Mouse (Mus musculus) lung, postnatal 0 days (tissue): ENCODE results near the gene Lrp1. TPM values are rescaled to one million over a fixed set of nuclear protein-coding genes. Genes with fewer than 3 reads are reported as not detected.

Source experiments
- ATAC-seq: fragments of 200-750 bp; cut with Nextera tagmentation; 2 replicates; pipeline ENCODE4 v1.8.0; 2017; ENCODE audit warnings: moderate library complexity
- DNase-seq: peaks from one replicate; pipeline ENCODE4 v3.0.0-alpha.2; 2016; ENCODE audit warnings: low spot score
- H3K27ac ChIP-seq: fragments of 300-500 bp; sonication (generic); 2 replicates; pipeline ENCODE4 v1.5.1; 2014; ENCODE audit warnings: antibody characterized with exemption, mild to moderate bottlenecking, low read length, mixed read lengths
- H3K27me3 ChIP-seq: fragments of 300-500 bp; sonication (generic); replicated peaks from 2 replicates; pipeline ENCODE4 v1.6.1; 2014; ENCODE audit warnings: low read length, mixed read lengths; ENCODE audit not compliant: insufficient read depth
- H3K36me3 ChIP-seq: fragments of 300-500 bp; sonication (generic); 2 replicates; pipeline ENCODE4 v1.6.1; 2014; ENCODE audit warnings: low read length, mixed read lengths; ENCODE audit not compliant: insufficient read depth
- H3K4me1 ChIP-seq: fragments of 300-500 bp; sonication (generic); 2 replicates; pipeline ENCODE4 v1.6.1; 2014; ENCODE audit warnings: antibody characterized with exemption, low read depth, low read length, mixed read lengths; ENCODE audit not compliant: insufficient read depth
- H3K4me2 ChIP-seq: fragments of 300-500 bp; sonication (generic); replicated peaks from 2 replicates; pipeline ENCODE4 v1.6.1; 2014; ENCODE audit warnings: low read depth, mild to moderate bottlenecking, low read length, moderate library complexity, mixed read lengths
- H3K4me3 ChIP-seq: fragments of 300-500 bp; sonication (generic); 2 replicates; pipeline ENCODE4 v1.5.1; 2014; ENCODE audit warnings: low read depth, low read length
- H3K9ac ChIP-seq: fragments of 300-500 bp; sonication (generic); replicated peaks from 2 replicates; pipeline ENCODE4 v1.6.1; 2014; ENCODE audit warnings: low read depth, mild to moderate bottlenecking
- H3K9me3 ChIP-seq: fragments of 300-500 bp; sonication (generic); 2 replicates; pipeline ENCODE4 v1.6.1; 2016; ENCODE audit warnings: low read length, mixed read lengths
- CTCF ChIP-seq: IDR thresholded peaks from 2 replicates; pipeline ENCODE4 v1.5.1; 2016; ENCODE audit warnings: antibody characterized with exemption, mild to moderate bottlenecking
- EP300 ChIP-seq: IDR thresholded peaks from 2 replicates; pipeline ENCODE4 v1.6.1; 2016; ENCODE audit warnings: antibody characterized with exemption, mild to moderate bottlenecking, control low read depth
- WGBS: fragments of 180-500 bp; shearing (Covaris S2); extraction: QIAGEN DNeasy Blood & Tissue Kit; methylation state at CpG from one replicate; pipeline ENCODE4 v1.1.7; 2014; 5-methylcytosine and 5-hydroxymethylcytosine counted together
- polyA plus RNA-seq: library from polyadenylated mRNA; unstranded; fragments of >200 nt; fragmentation: Nextera tagmentation; extraction: Ambion mirVana; gene quantifications from 2 replicates; pipeline ENCODE4 v1.2.1, GENCODE M21; 2015

Gene Lrp1
- polyA plus RNA-seq, 1 experiment from 2014 or later = 71.0 TPM

DNA sequence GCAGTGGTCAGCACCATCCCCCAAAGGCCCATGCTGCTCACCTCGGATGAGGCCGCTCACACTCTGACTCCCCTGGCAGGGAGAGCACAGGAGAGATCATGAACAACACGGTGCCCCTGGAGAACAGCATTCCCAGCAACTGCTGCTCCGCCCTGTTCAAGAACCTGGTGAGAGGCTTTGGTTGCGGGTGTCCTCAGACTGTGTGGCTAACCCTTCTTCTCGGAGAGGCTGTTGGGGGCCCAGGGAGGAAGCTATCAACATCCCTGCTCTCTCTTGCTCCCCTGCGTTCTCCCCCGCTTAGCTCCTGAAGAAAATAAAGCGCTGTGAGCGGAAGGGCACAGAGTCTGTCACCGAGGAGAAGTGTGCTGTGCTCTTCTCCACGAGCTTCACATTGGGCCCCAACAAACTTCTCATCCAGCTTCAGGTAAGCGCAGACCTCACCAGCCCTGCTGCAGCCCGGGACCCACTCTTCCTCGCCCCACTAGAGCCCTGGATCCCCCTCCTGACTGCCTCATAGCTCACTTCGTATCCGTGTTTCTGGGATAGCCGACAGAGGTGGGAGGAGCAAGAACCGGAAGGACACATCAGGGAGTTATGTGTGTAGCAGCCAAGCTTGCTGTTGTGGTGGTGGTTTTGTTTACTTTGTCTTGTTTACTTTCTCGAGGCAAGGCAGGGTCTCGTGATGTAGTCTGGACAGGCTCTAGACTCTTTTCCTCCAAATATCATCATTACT, 32.1 kb upstream of the Lrp1 start:
- Histone ChIP-seq H3K36me3 (peaks cover 29% of the 10 kb centered on the region), H3K4me1 (no peaks in the 10 kb centered on the region), H3K27ac (no peak overlapping the region), H3K27me3 (no peaks in the 10 kb centered on the region), H3K9ac (no peak overlapping the region), H3K4me3 (no peak overlapping the region), H3K9me3 (no peaks in the 10 kb centered on the region), H3K4me2 (0 out of 2 replicates have a peak overlapping the region, but pooled peaks have one; percentile 17)
- peak; percentile 58 for ATAC-seq
- no peak for TF ChIP-seq EP300
- no peak for TF ChIP-seq CTCF
- peak; percentile 54 for DNase-seq
- 36% methylated on average over 21 of the region's 21 CpGs for WGBS

- H3K4me2 ChIP-seq = no peak overlapping the region
- H3K27ac ChIP-seq = no peak overlapping the region
- H3K9me3 ChIP-seq = no peaks in the 10 kb centered on the region
- H3K4me1 ChIP-seq = peaks cover 6% of the 10 kb centered on the region; the same call in 1 of the 2 replicates
- no peak overlapping the region for H3K4me3 ChIP-seq
- 64% methylated on average over 2 of the region's 2 CpGs for WGBS
- no peaks in the 10 kb centered on the region for H3K27me3 ChIP-seq
- TF ChIP-seq CTCF = no peak
- no peak for TF ChIP-seq EP300
- DNase-seq (no peak), ATAC-seq (no peak)
- no peak overlapping the region for H3K9ac ChIP-seq
- peaks cover 2% of the 10 kb centered on the region for H3K36me3 ChIP-seq
Measured at GRCm38 (mm10) chr10:127645791-127646190, 24.8 kb upstream of the Lrp1 start.

GRCm38 (mm10) chr10:127643553-127644238, 22.7 kb upstream of the Lrp1 start:
- no peaks in the 10 kb centered on the region for H3K9me3 ChIP-seq
- peak overlapping the region; percentile 79 for H3K4me2 ChIP-seq
- H3K27me3 ChIP-seq = no peaks in the 10 kb centered on the region
- H3K9ac ChIP-seq = peak overlapping the region; percentile 77
- peaks cover 6% of the 10 kb centered on the region; the same call in 1 of the 2 replicates for H3K4me1 ChIP-seq
- DNase-seq = peak; percentile 91
- under 1% methylated on average over 24 of the region's 25 CpGs for WGBS
- peak overlapping the region; percentile 97 for H3K27ac ChIP-seq
- ATAC-seq = peak; percentile 65
- H3K4me3 ChIP-seq = peak overlapping the region; percentile 66
- peaks cover 2% of the 10 kb centered on the region for H3K36me3 ChIP-seq
- TF ChIP-seq EP300 = no peak
- TF ChIP-seq CTCF = peak; percentile 35

DNA sequence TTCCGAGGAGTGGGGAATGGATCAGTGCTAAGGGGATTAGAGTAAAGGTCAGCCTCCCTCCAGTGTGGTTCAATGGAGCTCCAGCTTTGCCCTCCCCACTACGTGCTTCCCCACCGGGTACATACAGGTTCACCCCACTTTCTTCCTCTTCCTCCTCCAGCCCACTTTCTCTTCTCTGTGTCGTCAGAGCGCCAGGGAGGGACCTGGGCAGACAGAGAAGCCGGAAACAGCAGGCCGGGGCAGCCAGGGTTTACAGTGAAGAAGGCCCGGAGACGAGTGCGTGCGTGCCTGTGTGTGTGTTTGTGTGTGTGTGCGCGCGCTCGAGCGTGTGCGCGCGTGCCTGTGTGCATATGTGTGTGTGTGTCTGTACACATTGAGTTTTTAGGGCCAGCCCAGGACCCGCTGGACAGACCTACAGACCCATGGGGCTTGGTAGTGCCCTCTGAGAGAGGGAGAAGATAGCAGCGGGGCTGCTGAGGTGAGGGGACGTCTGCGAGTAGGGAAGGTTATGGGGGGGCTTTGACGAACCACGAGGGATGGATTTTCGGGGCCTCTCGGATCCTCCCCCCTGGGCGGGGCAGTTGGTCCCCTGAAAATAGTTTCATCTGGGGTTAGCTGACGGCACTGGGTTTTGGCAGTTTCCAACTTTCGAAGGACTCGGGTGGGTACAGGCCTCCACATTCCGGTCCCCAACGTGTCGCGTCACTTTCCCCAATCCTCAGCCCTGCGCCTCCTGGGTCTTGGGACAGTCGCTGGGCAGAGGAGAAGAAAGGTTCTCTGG, 22.0 kb upstream of the Lrp1 start, which contains the start of gene Stat6:
TSS of gene Stat6 (plus strand) at position 215 of the 781 bp plus-strand sequence.
- ATAC-seq (peak; percentile 78), DNase-seq (peak; percentile 90)

GRCm38 (mm10) chr10:127641861-127642771, 21.2 kb upstream of the Lrp1 start:
- peak; percentile 97 for TF ChIP-seq CTCF
- TF ChIP-seq EP300 = peak; percentile 9; the same call in 1 of the 2 replicates
- peak overlapping the region; percentile 97 for H3K27ac ChIP-seq
- H3K4me3 ChIP-seq = peak overlapping the region; percentile 66
- DNase-seq (peak; percentile 93), ATAC-seq (peak; percentile 75)
- WGBS = 4% methylated on average over 19 of the region's 19 CpGs
- peak overlapping the region; percentile 77 for H3K9ac ChIP-seq
- peak overlapping the region; percentile 79 for H3K4me2 ChIP-seq
- H3K27me3 ChIP-seq = no peaks in the 10 kb centered on the region
- H3K36me3 ChIP-seq = peaks cover 2% of the 10 kb centered on the region; the same call in 1 of the 2 replicates
- H3K4me1 ChIP-seq = peaks cover 6% of the 10 kb centered on the region; the same call in 1 of the 2 replicates
- no peaks in the 10 kb centered on the region for H3K9me3 ChIP-seq

More for the DNA sequence above, 22.0 kb upstream of the Lrp1 start, which contains the start of gene Stat6:
- H3K4me2 ChIP-seq = peak within 1 kb of the TSS; percentile 79
- peaks cover 6% of the 10 kb centered on the region; the same call in 1 of the 2 replicates for H3K4me1 ChIP-seq
- H3K9ac ChIP-seq = peak within 1 kb of the TSS; percentile 77
- 1% methylated on average over 36 of the region's 37 CpGs for WGBS
- H3K27ac ChIP-seq = peak within 1 kb of the TSS; percentile 97
- peaks cover 2% of the 10 kb centered on the region for H3K36me3 ChIP-seq
- no peaks in the 10 kb centered on the region for H3K27me3 ChIP-seq
- peak within 1 kb of the TSS; percentile 66 for H3K4me3 ChIP-seq
- H3K9me3 ChIP-seq = no peaks in the 10 kb centered on the region
- TF ChIP-seq CTCF (no peak; the same call in 1 of the 2 replicates), EP300 (no peak)
